Mouse (Mus musculus) fat pad, adult 2 months (tissue): Measurements from ENCODE around the gene Rai14.
A peak's percentile ranks its signal among the peaks of the same experiment; 100 is the strongest.

Experiments
- DNase-seq: peaks from one replicate; pipeline ENCODE4 v3.0.0-alpha.2; 2011; ENCODE audit warnings: low read depth, low spot score; ENCODE audit errors: extremely low read depth

Rai14 gene

GRCm38 (mm10) chr15:10655151-10655905 is 59.1 kb downstream of the Rai14 start:
- DNase-seq = no peak

GRCm38 (mm10) chr15:10654696-10655095 is 59.7 kb downstream of the Rai14 start:
- DNase-seq = no peak

GRCm38 (mm10) chr15:10652931-10653475 is 61.4 kb downstream of the Rai14 start:
- DNase-seq = no peak

- no peak for DNase-seq
Measured at GRCm38 (mm10) chr15:10648372-10649109, 65.9 kb downstream of the Rai14 start.

GRCm38 (mm10) chr15:10646297-10646696 is 68.1 kb downstream of the Rai14 start:
- DNase-seq = no peak

- peak; percentile 11 for DNase-seq
Measured at GRCm38 (mm10) chr15:10645101-10645500, 69.3 kb downstream of the Rai14 start.

- DNase-seq = no peak
Measured at GRCm38 (mm10) chr15:10643819-10644218, 70.6 kb downstream of the Rai14 start.

GRCm38 (mm10) chr15:10643224-10643623 is 71.2 kb downstream of the Rai14 start:
- DNase-seq = no peak

- no peak for DNase-seq
Measured at GRCm38 (mm10) chr15:10642419-10642818, 72.0 kb downstream of the Rai14 start.

- DNase-seq = no peak
Measured at GRCm38 (mm10) chr15:10640721-10641120, 73.7 kb downstream of the Rai14 start.

- DNase-seq = no peak
Measured at GRCm38 (mm10) chr15:10637251-10637793, 77.1 kb downstream of the Rai14 start.

- DNase-seq = peak; percentile 55
Measured at GRCm38 (mm10) chr15:10636844-10637243, 77.6 kb downstream of the Rai14 start.

- no peak for DNase-seq
Measured at GRCm38 (mm10) chr15:10635121-10635520, 79.3 kb downstream of the Rai14 start.

- DNase-seq = no peak
Measured at GRCm38 (mm10) chr15:10634176-10634575, 80.2 kb downstream of the Rai14 start.

GRCm38 (mm10) chr15:10633381-10633780 is 81.0 kb downstream of the Rai14 start:
- no peak for DNase-seq

GRCm38 (mm10) chr15:10632581-10632980 is 81.8 kb downstream of the Rai14 start:
- no peak for DNase-seq

- DNase-seq = no peak
Measured at GRCm38 (mm10) chr15:10632060-10632459, 82.4 kb downstream of the Rai14 start.

- DNase-seq = no peak
Measured at GRCm38 (mm10) chr15:10631541-10631940, 82.9 kb downstream of the Rai14 start.

GRCm38 (mm10) chr15:10628980-10629346 is 85.5 kb downstream of the Rai14 start:
- no peak for DNase-seq

- DNase-seq = no peak
Measured at GRCm38 (mm10) chr15:10628131-10628979, 86.1 kb downstream of the Rai14 start.
